Mouse (Mus musculus): ENCODE measurements around the gene Gm9117. TPM values are rescaled to one million over a fixed set of nuclear protein-coding genes. Genes with fewer than 3 reads are reported as not detected.
"Not testable (repeated sequence)": the region's sequence is repeated elsewhere in the genome, so short reads cannot be mapped to it uniquely, and the experiment has no call there.

Gene Gm9117
- 0.13 TPM in 1 of 2 replicates, not detected in the other for polyA plus RNA-seq (2012)

- not testable (repeated sequence) for H3K36me3 ChIP-seq (ENCODE audit: control insufficient read depth); H3K27me3 ChIP-seq (ENCODE audit: control insufficient read depth); H3K4me1 ChIP-seq (ENCODE audit: control insufficient read depth); H3K4me3 ChIP-seq (replicated peaks); H3K9me3 ChIP-seq (ENCODE audit: control insufficient read depth, low read length)
Measured at GRCm38 (mm10) chr3:93943443-93943842, at the start of gene Gm9117. Gene Gm9117 (minus strand): TSS chr3:93943543.

- not testable (repeated sequence) for H3K27me3 ChIP-seq (ENCODE audit: control insufficient read depth); H3K36me3 ChIP-seq (ENCODE audit: control insufficient read depth); H3K4me1 ChIP-seq (ENCODE audit: control insufficient read depth); H3K4me3 ChIP-seq (replicated peaks); H3K9me3 ChIP-seq (ENCODE audit: control insufficient read depth, low read length)
Measured at GRCm38 (mm10) chr3:93968938-93969337, 25.6 kb upstream of the Gm9117 start.

GRCm38 (mm10) chr3:93961214-93961613, 17.9 kb upstream of the Gm9117 start, which contains the start of gene Tdpoz5:
Gene Tdpoz5 (minus strand): TSS chr3:93961314.
- not testable (repeated sequence) for H3K4me1 ChIP-seq (ENCODE audit: control insufficient read depth); H3K27me3 ChIP-seq (ENCODE audit: control insufficient read depth); H3K9me3 ChIP-seq (ENCODE audit: control insufficient read depth, low read length); H3K36me3 ChIP-seq (ENCODE audit: control insufficient read depth); H3K4me3 ChIP-seq (replicated peaks)

- not testable (repeated sequence) for H3K36me3 ChIP-seq (ENCODE audit: control insufficient read depth); H3K9me3 ChIP-seq (ENCODE audit: control insufficient read depth, low read length); H3K4me3 ChIP-seq (replicated peaks); H3K4me1 ChIP-seq (ENCODE audit: control insufficient read depth); H3K27me3 ChIP-seq (ENCODE audit: control insufficient read depth)
Measured at GRCm38 (mm10) chr3:93938386-93938785, 5.0 kb downstream of the Gm9117 start.

Other genes with a start within 250 kb of the Gm9117 start
- not detected in 2 replicates for gene Gm5773, start 170.5 kb downstream of the Gm9117 start, polyA plus RNA-seq (2012)
- not detected in 2 replicates for gene Tdpoz4, start 147.1 kb downstream of the Gm9117 start, polyA plus RNA-seq (2012)
- not detected in 2 replicates for gene Tdpoz3, start 117.5 kb downstream of the Gm9117 start, polyA plus RNA-seq (2012)
- not detected in 2 replicates for gene Tdpoz5, start 17.8 kb upstream of the Gm9117 start, polyA plus RNA-seq (2012)
- gene Gm9125, start 111.3 kb upstream of the Gm9117 start, polyA plus RNA-seq (2012), result not detected in 2 replicates
- gene Gm10697, start 129.1 kb upstream of the Gm9117 start, polyA plus RNA-seq (2012), result not detected in 2 replicates
- gene Gm10696, start 234.7 kb upstream of the Gm9117 start, polyA plus RNA-seq (2012), result not detected in 2 replicates